Mouse (Mus musculus) kidney, embryonic 15.5 days (tissue): ENCODE data around the gene Fmo1. TPM values are rescaled to one million over a fixed set of nuclear protein-coding genes. Genes with fewer than 3 reads are reported as not detected.

ENCODE experiments used
- ATAC-seq: fragments of 200-750 bp; cut with Nextera tagmentation; replicated peaks from 2 replicates; pipeline ENCODE4 v1.8.0; 2017; ENCODE audit warnings: moderate TSS enrichment; ENCODE audit not compliant: low FRiP score
- H3K27ac ChIP-seq: fragments of 300-500 bp; sonication (generic); 2 replicates; pipeline ENCODE4 v1.5.1; 2015; ENCODE audit warnings: mild to moderate bottlenecking, inconsistent platforms
- H3K27me3 ChIP-seq: fragments of 300-500 bp; sonication (generic); 2 replicates; pipeline ENCODE4 v1.6.1; 2015; ENCODE audit warnings: inconsistent platforms
- H3K36me3 ChIP-seq: fragments of 300-500 bp; sonication (generic); 2 replicates; pipeline ENCODE4 v1.6.1; 2015; ENCODE audit warnings: inconsistent platforms
- H3K4me1 ChIP-seq: fragments of 300-500 bp; sonication (generic); 2 replicates; pipeline ENCODE4 v1.6.1; 2015; ENCODE audit warnings: inconsistent platforms
- H3K4me2 ChIP-seq: fragments of 300-500 bp; sonication (generic); 2 replicates; pipeline ENCODE4 v1.6.1; 2015; ENCODE audit warnings: moderate library complexity, mild to moderate bottlenecking, inconsistent platforms
- H3K4me3 ChIP-seq: fragments of 300-500 bp; sonication (generic); replicated peaks from 2 replicates; pipeline ENCODE4 v1.5.1; 2015; ENCODE audit warnings: mild to moderate bottlenecking, inconsistent platforms
- H3K9ac ChIP-seq: fragments of 300-500 bp; sonication (generic); 2 replicates; pipeline ENCODE4 v1.6.1; 2015; ENCODE audit warnings: mild to moderate bottlenecking, inconsistent platforms
- H3K9me3 ChIP-seq: fragments of 300-500 bp; sonication (generic); replicated peaks from 2 replicates; pipeline ENCODE4 v1.6.1; 2016; ENCODE audit warnings: inconsistent platforms
- WGBS: fragments of 180-500 bp; shearing (Covaris S2); methylation state at CpG from one replicate; pipeline ENCODE4 v1.1.7; 2015; ENCODE audit warnings: mixed read lengths; 5-methylcytosine and 5-hydroxymethylcytosine counted together
- polyA plus RNA-seq: library from polyadenylated mRNA; unstranded; fragments of >200 nt; fragmentation: Nextera tagmentation; extraction: Ambion mirVana; gene quantifications from 2 replicates; pipeline ENCODE4 v1.2.1, GENCODE M21; 2015

Fmo1 gene
- polyA plus RNA-seq, 1 experiment from 2014 or later = 42.2 TPM

GRCm38 (mm10) chr1:162858748-162859130 is 7.7 kb downstream of the Fmo1 start:
- Histone ChIP-seq H3K36me3 (no peaks in the 10 kb centered on the region), H3K9me3 (no peaks in the 10 kb centered on the region), H3K9ac (0 out of 2 replicates have a peak overlapping the region, but pooled peaks have one; percentile 1), H3K27me3 (no peaks in the 10 kb centered on the region), H3K4me2 (peak overlapping the region; percentile 26), H3K4me3 (peak overlapping the region; percentile 16), H3K4me1 (peaks cover 23% of the 10 kb centered on the region), H3K27ac (peak overlapping the region; percentile 66; the same call in 1 of the 2 replicates)
- ATAC-seq = no peak
- 66% methylated on average over 12 of the region's 12 CpGs for WGBS

- H3K4me1 ChIP-seq = peaks cover 23% of the 10 kb centered on the region
- H3K36me3 ChIP-seq = no peaks in the 10 kb centered on the region
- H3K4me2 ChIP-seq = peak overlapping the region; percentile 26
- H3K9me3 ChIP-seq = no peaks in the 10 kb centered on the region
- 65% methylated on average over 18 of the region's 18 CpGs for WGBS
- peak overlapping the region; percentile 66 for H3K27ac ChIP-seq
- H3K27me3 ChIP-seq = no peaks in the 10 kb centered on the region
- no peak for ATAC-seq
- no peak overlapping the region for H3K9ac ChIP-seq
- no peak overlapping the region for H3K4me3 ChIP-seq
Measured at GRCm38 (mm10) chr1:162857766-162858747, 8.4 kb downstream of the Fmo1 start.

GRCm38 (mm10) chr1:162853812-162854482 is 12.5 kb downstream of the Fmo1 start:
- H3K27ac ChIP-seq = no peak overlapping the region
- no peak overlapping the region for H3K9ac ChIP-seq
- no peak overlapping the region for H3K4me3 ChIP-seq
- H3K27me3 ChIP-seq = no peaks in the 10 kb centered on the region
- no peak overlapping the region for H3K4me2 ChIP-seq
- ATAC-seq = no peak
- no peaks in the 10 kb centered on the region for H3K9me3 ChIP-seq
- H3K36me3 ChIP-seq = no peaks in the 10 kb centered on the region
- WGBS = 68% methylated on average over 3 of the region's 3 CpGs
- peaks cover 8% of the 10 kb centered on the region; the same call in 1 of the 2 replicates for H3K4me1 ChIP-seq

- Histone ChIP-seq H3K9me3 (no peaks in the 10 kb centered on the region), H3K27ac (no peak overlapping the region), H3K4me1 (no peaks in the 10 kb centered on the region), H3K9ac (no peak overlapping the region), H3K4me3 (no peak overlapping the region), H3K36me3 (no peaks in the 10 kb centered on the region), H3K27me3 (no peaks in the 10 kb centered on the region), H3K4me2 (no peak overlapping the region)
- ATAC-seq = no peak
- WGBS = 96% methylated on average over 6 of the region's 6 CpGs
Measured at GRCm38 (mm10) chr1:162847554-162847953, 18.9 kb downstream of the Fmo1 start.

- no peaks in the 10 kb centered on the region for H3K4me1 ChIP-seq
- H3K4me2 ChIP-seq = no peak overlapping the region
- no peak overlapping the region for H3K4me3 ChIP-seq
- 92% methylated on average over 9 of the region's 9 CpGs for WGBS
- no peak overlapping the region for H3K27ac ChIP-seq
- H3K9ac ChIP-seq = no peak overlapping the region
- no peaks in the 10 kb centered on the region for H3K36me3 ChIP-seq
- H3K27me3 ChIP-seq = no peaks in the 10 kb centered on the region
- no peaks in the 10 kb centered on the region for H3K9me3 ChIP-seq
- no peak for ATAC-seq
Measured at GRCm38 (mm10) chr1:162840211-162840610, 26.2 kb downstream of the Fmo1 start.

- no peak overlapping the region for H3K9ac ChIP-seq
- no peak for ATAC-seq
- WGBS = 88% methylated on average over 6 of the region's 6 CpGs
- no peaks in the 10 kb centered on the region for H3K9me3 ChIP-seq
- no peaks in the 10 kb centered on the region for H3K27me3 ChIP-seq
- H3K36me3 ChIP-seq = no peaks in the 10 kb centered on the region
- H3K4me1 ChIP-seq = no peaks in the 10 kb centered on the region
- H3K4me3 ChIP-seq = no peak overlapping the region
- H3K4me2 ChIP-seq = no peak overlapping the region
- no peak overlapping the region for H3K27ac ChIP-seq
Measured at GRCm38 (mm10) chr1:162838976-162839375, 27.4 kb downstream of the Fmo1 start.

- WGBS = 81% methylated on average over 5 of the region's 5 CpGs
- Histone ChIP-seq H3K4me1 (no peaks in the 10 kb centered on the region), H3K36me3 (no peaks in the 10 kb centered on the region), H3K27ac (no peak overlapping the region), H3K4me2 (no peak overlapping the region), H3K27me3 (no peaks in the 10 kb centered on the region), H3K4me3 (no peak overlapping the region), H3K9ac (no peak overlapping the region), H3K9me3 (no peaks in the 10 kb centered on the region)
- no peak for ATAC-seq
Measured at GRCm38 (mm10) chr1:162834342-162834741, 32.1 kb downstream of the Fmo1 start.

- no peaks in the 10 kb centered on the region for H3K9me3 ChIP-seq
- 59% methylated on average over 5 of the region's 5 CpGs for WGBS
- H3K4me3 ChIP-seq = no peak overlapping the region
- H3K4me2 ChIP-seq = no peak overlapping the region
- H3K9ac ChIP-seq = no peak overlapping the region
- no peaks in the 10 kb centered on the region for H3K36me3 ChIP-seq
- H3K27ac ChIP-seq = no peak overlapping the region
- H3K27me3 ChIP-seq = no peaks in the 10 kb centered on the region
- ATAC-seq = no peak
- no peaks in the 10 kb centered on the region for H3K4me1 ChIP-seq
Measured at GRCm38 (mm10) chr1:162832574-162832953, 33.8 kb downstream of the Fmo1 start.

- H3K4me3 ChIP-seq = no peak overlapping the region
- no peaks in the 10 kb centered on the region for H3K4me1 ChIP-seq
- 9% methylated on average over 5 of the region's 5 CpGs for WGBS
- H3K27me3 ChIP-seq = no peaks in the 10 kb centered on the region
- H3K27ac ChIP-seq = no peak overlapping the region
- no peaks in the 10 kb centered on the region for H3K36me3 ChIP-seq
- no peak overlapping the region for H3K4me2 ChIP-seq
- no peaks in the 10 kb centered on the region for H3K9me3 ChIP-seq
- peak; percentile 78 for ATAC-seq
- H3K9ac ChIP-seq = no peak overlapping the region
Measured at GRCm38 (mm10) chr1:162831838-162832573, 34.4 kb downstream of the Fmo1 start.

GRCm38 (mm10) chr1:162819280-162819679 is 47.1 kb downstream of the Fmo1 start:
- no peak overlapping the region for H3K27ac ChIP-seq
- H3K9ac ChIP-seq = no peak overlapping the region
- H3K4me1 ChIP-seq = 0 out of 2 replicates have a peak, but pooled peaks cover 4% of the 10 kb centered on the region
- H3K4me3 ChIP-seq = no peak overlapping the region
- no peaks in the 10 kb centered on the region for H3K36me3 ChIP-seq
- ATAC-seq = no peak
- WGBS = 94% methylated on average over 5 of the region's 5 CpGs
- no peaks in the 10 kb centered on the region for H3K27me3 ChIP-seq
- H3K4me2 ChIP-seq = no peak overlapping the region
- no peaks in the 10 kb centered on the region for H3K9me3 ChIP-seq

GRCm38 (mm10) chr1:162815381-162816127 is 50.9 kb downstream of the Fmo1 start:
- 50% methylated on average over 10 of the region's 10 CpGs for WGBS
- ATAC-seq = peak; percentile 86
- Histone ChIP-seq H3K4me1 (0 out of 2 replicates have a peak, but pooled peaks cover 4% of the 10 kb centered on the region), H3K4me2 (peak overlapping the region; percentile 4; the same call in 1 of the 2 replicates), H3K4me3 (no peak overlapping the region), H3K9ac (no peak overlapping the region), H3K27ac (peak overlapping the region; percentile 84), H3K36me3 (no peaks in the 10 kb centered on the region), H3K27me3 (no peaks in the 10 kb centered on the region), H3K9me3 (no peaks in the 10 kb centered on the region)
